Mouse (Mus musculus): ENCODE data around the gene Prkrip1. TPM values are rescaled to one million over a fixed set of nuclear protein-coding genes. Genes with fewer than 3 reads are reported as not detected.

The Prkrip1 gene
- 52.1 and 60.3 TPM in 2 replicates for polyA plus RNA-seq (2014; fragmentation: Nextera tagmentation; extraction: Ambion mirVana)

DNA sequence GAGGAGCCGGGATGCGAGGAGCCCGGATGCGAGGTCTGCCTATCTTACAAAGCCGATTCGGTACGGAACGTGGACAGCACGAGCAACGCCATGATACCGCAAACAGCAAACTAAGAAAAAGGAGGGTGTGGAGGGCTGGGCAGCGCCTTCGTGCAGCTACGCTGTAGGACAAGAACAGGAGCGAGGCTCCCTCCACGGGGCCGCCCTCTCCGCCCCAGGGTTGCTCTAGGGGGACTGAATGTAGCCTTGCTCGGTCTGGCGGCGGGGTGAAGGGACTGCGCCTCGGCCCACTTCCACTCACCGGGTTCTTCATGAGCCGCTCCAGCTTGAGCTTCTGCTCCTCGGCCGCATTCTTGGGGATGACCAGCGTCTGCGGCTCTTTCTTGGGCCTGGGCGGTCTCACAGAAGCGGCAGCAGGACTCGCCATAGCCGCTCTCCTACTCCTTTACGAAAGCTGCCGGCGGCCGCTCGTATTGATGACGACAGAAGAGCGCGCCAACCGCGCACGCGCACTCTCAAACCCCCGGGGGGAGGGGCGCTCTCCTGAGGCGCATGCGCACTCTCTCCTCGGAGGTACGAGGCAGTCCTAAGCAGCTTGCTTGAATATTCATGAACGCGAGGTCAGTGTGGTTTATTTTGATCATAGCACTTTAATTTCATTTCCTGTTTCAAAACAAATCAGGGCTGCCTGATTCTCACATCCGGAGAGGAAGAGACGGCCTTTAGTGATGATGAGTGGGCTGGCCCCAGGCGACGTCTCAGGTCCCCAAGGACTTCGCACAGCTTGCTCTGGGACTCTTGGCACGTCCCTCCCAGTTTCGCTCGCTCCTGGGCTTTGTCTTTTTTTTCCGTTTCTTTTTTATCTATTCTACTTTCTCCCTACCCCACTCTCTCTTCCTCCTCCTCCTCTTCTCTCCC lies at the start of gene Prkrip1:
Gene Prkrip1 (minus strand): TSS at position 490 of the 918 bp plus-strand sequence.
- no peak for TF ChIP-seq CTCF (IDR thresholded peaks at IDR 0.05; ENCODE audit: low read depth)
- WGBS, result under 1% methylated on average over 62 of the region's 62 CpGs
- Histone ChIP-seq H3K36me3 (ENCODE audit: insufficient read depth) (peaks cover 33% of the 10 kb centered on the region), H3K4me2 (peak within 1 kb of the TSS; percentile 94), H3K27me3 (ENCODE audit: insufficient read depth, low read length) (no peaks in the 10 kb centered on the region), H3K9me3 (ENCODE audit: low read depth, low read length) (no peaks in the 10 kb centered on the region), H3K27ac (ENCODE audit: low read depth) (peak within 1 kb of the TSS; percentile 76), H3K4me1 (ENCODE audit: insufficient read depth) (0 out of 2 replicates have a peak, but pooled peaks cover 5% of the 10 kb centered on the region), H3K4me3 (ENCODE audit: low read depth, low read length) (peak within 1 kb of the TSS; percentile 97), H3K9ac (peak within 1 kb of the TSS; percentile 92)
- DNase-seq (peak; percentile 98), ATAC-seq (ENCODE audit: insufficient read depth) (peak; percentile 86)

DNA sequence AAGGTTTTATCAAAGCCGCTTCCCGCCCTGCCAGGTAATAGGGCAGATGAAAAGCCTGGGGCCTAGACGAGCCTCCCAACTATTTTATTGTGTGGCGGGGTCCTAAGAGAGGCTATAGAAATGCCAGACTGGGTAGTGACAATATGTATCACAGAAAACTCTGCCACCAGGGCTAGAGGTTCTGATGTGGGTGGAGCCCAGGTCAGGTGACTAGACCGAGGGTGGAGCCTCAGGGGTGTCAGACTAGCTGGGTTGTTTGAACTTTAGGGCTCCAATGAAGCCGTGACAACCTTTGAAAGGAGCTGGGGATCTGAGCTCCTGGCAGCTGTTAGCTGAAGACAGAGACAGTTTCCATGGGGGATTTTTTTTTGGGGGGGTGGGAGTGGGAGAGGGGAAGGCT lies 49.7 kb upstream of the Prkrip1 start:
- Histone ChIP-seq H3K4me2 (no peak overlapping the region), H3K4me3 (ENCODE audit: low read depth, low read length) (no peak overlapping the region), H3K9me3 (ENCODE audit: low read depth, low read length) (no peaks in the 10 kb centered on the region), H3K9ac (no peak overlapping the region), H3K36me3 (ENCODE audit: insufficient read depth) (no peaks in the 10 kb centered on the region), H3K27ac (ENCODE audit: low read depth) (no peak overlapping the region), H3K4me1 (ENCODE audit: insufficient read depth) (peaks cover 4% of the 10 kb centered on the region; the same call in 1 of the 2 replicates), H3K27me3 (ENCODE audit: insufficient read depth, low read length) (no peaks in the 10 kb centered on the region)
- DNase-seq (no peak), ATAC-seq (ENCODE audit: insufficient read depth) (no peak)
- WGBS, result 59% methylated on average over 6 of the region's 6 CpGs
- TF ChIP-seq CTCF (IDR thresholded peaks at IDR 0.05; ENCODE audit: low read depth), result no peak

DNA sequence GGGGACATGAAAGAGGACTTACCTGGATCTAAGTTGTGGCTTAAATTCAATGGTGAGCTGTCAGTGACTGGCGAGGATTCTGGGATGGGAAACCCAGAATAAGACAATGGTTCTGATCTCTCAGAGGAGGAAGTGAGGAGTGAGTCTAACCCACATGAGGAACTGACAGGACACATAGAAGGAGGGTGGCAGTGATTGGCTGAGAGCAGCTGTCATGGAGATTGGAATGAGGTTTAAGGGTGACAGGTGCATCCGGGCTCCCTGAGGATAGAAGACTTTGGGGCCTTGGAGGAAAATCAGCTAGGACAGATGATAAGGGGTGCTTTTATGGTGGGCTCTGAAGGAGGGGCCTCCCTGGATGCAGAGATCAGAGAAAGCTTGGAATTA lies 47.7 kb upstream of the Prkrip1 start, which contains the start of gene Sh2b2:
Gene Sh2b2 (minus strand): TSS at position 105 of the 387 bp plus-strand sequence.
- Histone ChIP-seq H3K9me3 (ENCODE audit: low read depth, low read length) (no peaks in the 10 kb centered on the region), H3K4me1 (ENCODE audit: insufficient read depth) (peaks cover 5% of the 10 kb centered on the region; the same call in 1 of the 2 replicates), H3K36me3 (ENCODE audit: insufficient read depth) (no peaks in the 10 kb centered on the region), H3K27ac (ENCODE audit: low read depth) (0 out of 2 replicates have a peak within 1 kb of the TSS, but pooled peaks have one; percentile 79), H3K27me3 (ENCODE audit: insufficient read depth, low read length) (no peaks in the 10 kb centered on the region), H3K9ac (no peak within 1 kb of the TSS), H3K4me3 (ENCODE audit: low read depth, low read length) (peak within 1 kb of the TSS; percentile 70), H3K4me2 (peak within 1 kb of the TSS; percentile 96)
- no peak for DNase-seq
- 83% methylated on average over 2 of the region's 2 CpGs for WGBS
- TF ChIP-seq CTCF (IDR thresholded peaks at IDR 0.05; ENCODE audit: low read depth), result no peak
- ATAC-seq (ENCODE audit: insufficient read depth), result no peak

DNA sequence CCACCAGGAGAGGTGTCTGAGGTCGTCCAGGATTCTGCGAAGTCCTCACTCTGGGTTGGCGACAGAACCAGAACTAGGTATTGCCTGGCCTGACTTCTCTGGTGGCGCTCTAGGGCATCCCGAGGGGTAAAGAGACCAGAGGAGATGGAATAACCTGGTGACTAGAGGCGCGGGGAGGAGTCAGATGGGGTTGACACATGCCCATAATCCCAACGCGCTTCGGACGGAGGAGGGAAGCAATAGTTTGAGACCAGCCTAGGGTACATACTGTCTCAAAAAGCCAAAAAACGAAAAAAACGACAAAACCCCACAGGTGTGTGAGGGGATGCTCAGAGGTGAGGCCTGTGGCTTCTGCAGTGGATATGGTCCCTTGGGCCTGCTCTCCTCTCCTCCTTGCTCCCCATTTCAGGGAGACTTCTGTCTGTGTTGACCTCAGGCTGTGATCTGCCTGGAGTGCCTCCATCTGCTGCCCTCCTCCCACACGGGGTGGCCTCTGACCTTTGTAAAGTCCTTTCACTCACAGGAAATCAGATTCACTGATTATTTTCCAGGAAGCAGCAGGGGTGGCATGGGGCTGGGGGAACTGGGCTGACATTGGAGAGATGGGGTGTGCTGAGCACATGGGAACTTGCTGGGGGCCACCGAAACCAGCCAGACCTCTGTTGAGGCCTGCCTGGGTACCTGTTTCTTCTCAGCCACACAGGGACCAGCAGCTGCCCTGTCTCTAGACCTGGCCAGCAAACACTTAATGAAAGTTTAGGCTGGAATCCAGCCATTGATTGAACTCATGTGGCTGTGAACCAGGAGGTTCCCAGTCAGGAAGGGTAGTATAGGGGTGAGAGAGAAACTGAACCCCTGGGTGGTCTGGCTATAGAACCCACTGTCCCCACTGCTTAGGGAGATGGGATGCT lies 47.0 kb upstream of the Prkrip1 start:
- Histone ChIP-seq H3K4me1 (ENCODE audit: insufficient read depth) (peaks cover 5% of the 10 kb centered on the region; the same call in 1 of the 2 replicates), H3K4me2 (peak overlapping the region; percentile 96), H3K4me3 (ENCODE audit: low read depth, low read length) (peak overlapping the region; percentile 70), H3K27ac (ENCODE audit: low read depth) (peak overlapping the region; percentile 79; the same call in 1 of the 2 replicates), H3K9ac (no peak overlapping the region), H3K9me3 (ENCODE audit: low read depth, low read length) (no peaks in the 10 kb centered on the region), H3K27me3 (ENCODE audit: insufficient read depth, low read length) (no peaks in the 10 kb centered on the region), H3K36me3 (ENCODE audit: insufficient read depth) (no peaks in the 10 kb centered on the region)
- peak; percentile 2; the same call in 1 of the 2 replicates for ATAC-seq (ENCODE audit: insufficient read depth)
- WGBS, result 15% methylated on average over 15 of the region's 15 CpGs
- TF ChIP-seq CTCF (IDR thresholded peaks at IDR 0.05; ENCODE audit: low read depth), result no peak
- DNase-seq, result no peak

DNA sequence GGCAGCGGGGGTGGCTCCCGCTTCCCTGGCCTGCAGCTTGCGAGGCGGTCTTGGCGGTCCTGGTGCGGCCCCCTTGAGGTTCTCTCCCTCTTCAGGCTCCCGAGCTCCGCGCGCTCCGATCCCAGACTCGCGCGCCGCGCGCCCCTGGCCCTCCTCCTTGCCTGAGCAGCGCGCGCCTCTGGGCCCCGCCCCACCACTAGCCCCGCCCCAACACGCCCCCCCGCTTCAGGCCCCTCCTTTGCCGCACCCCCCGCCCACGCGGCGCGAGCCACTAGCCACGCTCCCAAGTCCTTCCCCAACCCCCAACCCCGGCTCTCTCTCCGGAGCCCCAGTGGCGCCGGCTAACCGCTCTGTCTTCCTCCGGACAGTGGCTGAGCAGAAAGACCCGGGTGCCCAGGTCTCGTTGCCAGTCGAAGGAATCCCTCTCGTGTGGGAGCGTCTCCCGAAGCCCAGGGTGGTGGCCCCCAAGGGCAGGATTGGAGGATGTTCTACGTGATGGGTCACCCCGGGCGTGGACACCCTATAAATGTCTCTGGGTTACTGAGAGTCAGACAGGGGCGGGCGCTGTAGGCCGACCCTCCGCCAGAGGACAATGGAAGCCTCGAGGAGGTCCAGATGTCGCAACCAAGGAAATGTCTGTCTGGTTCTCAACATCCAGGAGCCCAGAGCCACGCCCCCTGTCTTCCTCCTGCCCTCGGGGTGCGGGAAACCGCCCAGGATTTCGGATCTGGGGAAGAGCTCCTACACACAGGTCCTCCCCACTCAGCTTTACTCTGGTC lies 46.2 kb upstream of the Prkrip1 start:
- no peaks in the 10 kb centered on the region for H3K9me3 ChIP-seq (ENCODE audit: low read depth, low read length)
- H3K9ac ChIP-seq, result peak overlapping the region; percentile 72
- under 1% methylated on average over 48 of the region's 57 CpGs for WGBS
- H3K4me2 ChIP-seq, result peak overlapping the region; percentile 96
- no peak for TF ChIP-seq CTCF (IDR thresholded peaks at IDR 0.05; ENCODE audit: low read depth)
- peak; percentile 89 for ATAC-seq (ENCODE audit: insufficient read depth)
- H3K36me3 ChIP-seq (ENCODE audit: insufficient read depth), result no peaks in the 10 kb centered on the region
- H3K27me3 ChIP-seq (ENCODE audit: insufficient read depth, low read length), result no peaks in the 10 kb centered on the region
- peak overlapping the region; percentile 70 for H3K4me3 ChIP-seq (ENCODE audit: low read depth, low read length)
- peak overlapping the region; percentile 79 for H3K27ac ChIP-seq (ENCODE audit: low read depth)
- peak; percentile 91 for DNase-seq
- peaks cover 5% of the 10 kb centered on the region; the same call in 1 of the 2 replicates for H3K4me1 ChIP-seq (ENCODE audit: insufficient read depth)
